Mouse (Mus musculus) layer of hippocampus, adult 6 months (tissue): Measurements from ENCODE around the gene Hsp90ab1. TPM values are rescaled to one million over a fixed set of nuclear protein-coding genes. Genes with fewer than 3 reads are reported as not detected.

Experiments
- long read RNA-seq, 2 experiments: library from polyadenylated mRNA; unstranded; transcript quantifications; one replicate each; pipeline ENCODE4 v2.0.0; 2019 to 2020
- polyA plus RNA-seq: library from polyadenylated mRNA; unstranded; fragments of <200 nt; fragmentation: Nextera tagmentation; gene quantifications from 2 replicates; pipeline ENCODE4 v1.2.3, GENCODE M21; 2021

Hsp90ab1 gene
- polyA plus RNA-seq, result 3,458 and 3,875 TPM in 2 replicates
- long read RNA-seq, experiment 1, transcript Hsp90ab1-201 (11 exons, 2,520 nt), result major isoform, 551 of 4,289 reads
- long read RNA-seq, experiment 1, partial matches to known transcripts, result 3,702 of 4,289 reads
- long read RNA-seq, experiment 1, other reads (novel, unspliced or antisense), result 36 of 4,289 reads
- long read RNA-seq, experiment 2, transcript Hsp90ab1-201 (11 exons, 2,520 nt), result major isoform, 5,705 of 6,608 reads
- long read RNA-seq, experiment 2, partial matches to known transcripts, result 807 of 6,608 reads
- long read RNA-seq, experiment 2, other reads (novel, unspliced or antisense), result 96 of 6,608 reads

DNA sequence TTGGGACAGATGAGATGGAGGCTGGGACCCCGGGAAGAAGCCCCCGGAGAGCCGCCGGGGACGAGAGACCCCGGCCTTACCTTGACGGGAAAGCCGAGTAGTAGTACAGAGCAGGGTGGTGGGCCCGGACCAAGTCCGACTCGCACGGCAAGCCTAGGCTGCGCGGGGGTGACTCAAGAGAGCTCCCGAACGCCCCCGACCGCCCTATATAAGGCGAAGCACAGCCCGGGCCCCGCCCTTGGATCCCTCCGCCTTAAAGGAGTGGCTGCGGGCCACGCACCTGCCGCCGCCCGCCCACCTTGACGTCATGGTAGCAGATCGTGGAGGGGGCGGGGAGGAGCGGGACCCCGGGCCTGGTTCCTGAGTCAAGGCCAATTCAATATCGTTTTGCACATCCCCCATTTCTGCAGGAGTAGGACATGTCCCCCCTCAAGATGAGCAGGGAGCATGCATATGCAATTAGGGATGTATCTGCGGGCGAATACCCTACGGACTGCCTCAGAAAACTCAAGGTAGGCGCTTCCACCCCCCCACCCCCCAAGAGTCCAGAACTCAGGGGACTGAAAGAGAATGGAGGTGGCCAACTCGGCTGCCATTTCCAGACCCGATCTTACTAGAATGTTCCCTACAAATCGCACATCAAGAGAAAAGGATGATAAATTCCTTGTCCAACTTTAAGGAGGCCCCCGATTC, at the start of gene Hsp90ab1:
Gene Hsp90ab1, minus strand, starts transcription at position 185 of the 693 bp plus-strand sequence.

DNA sequence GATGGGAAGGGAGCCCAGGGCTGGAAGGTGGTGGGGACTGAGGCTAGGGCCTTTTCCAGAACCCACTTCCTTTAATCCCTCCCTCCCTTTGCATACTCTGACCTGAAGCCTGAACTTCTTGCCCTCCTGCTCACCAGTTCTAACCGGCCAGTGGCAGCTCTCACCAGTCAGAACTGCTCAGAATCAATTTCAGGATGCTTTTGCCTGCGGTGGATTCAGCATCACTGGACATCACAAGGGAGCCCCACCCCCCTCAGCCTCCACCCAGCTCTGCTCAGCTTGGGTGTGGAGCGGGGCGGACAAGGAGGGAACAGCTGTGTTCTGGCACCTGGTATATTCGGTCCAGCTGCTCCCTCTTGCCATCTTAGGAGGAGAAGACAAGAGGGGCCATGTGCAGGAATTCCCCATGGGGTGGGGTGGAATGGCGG, 28.8 kb upstream of the Hsp90ab1 start, which contains the start of gene Mymx:
Gene Mymx, minus strand, starts transcription at position 226 of the 428 bp plus-strand sequence.

DNA sequence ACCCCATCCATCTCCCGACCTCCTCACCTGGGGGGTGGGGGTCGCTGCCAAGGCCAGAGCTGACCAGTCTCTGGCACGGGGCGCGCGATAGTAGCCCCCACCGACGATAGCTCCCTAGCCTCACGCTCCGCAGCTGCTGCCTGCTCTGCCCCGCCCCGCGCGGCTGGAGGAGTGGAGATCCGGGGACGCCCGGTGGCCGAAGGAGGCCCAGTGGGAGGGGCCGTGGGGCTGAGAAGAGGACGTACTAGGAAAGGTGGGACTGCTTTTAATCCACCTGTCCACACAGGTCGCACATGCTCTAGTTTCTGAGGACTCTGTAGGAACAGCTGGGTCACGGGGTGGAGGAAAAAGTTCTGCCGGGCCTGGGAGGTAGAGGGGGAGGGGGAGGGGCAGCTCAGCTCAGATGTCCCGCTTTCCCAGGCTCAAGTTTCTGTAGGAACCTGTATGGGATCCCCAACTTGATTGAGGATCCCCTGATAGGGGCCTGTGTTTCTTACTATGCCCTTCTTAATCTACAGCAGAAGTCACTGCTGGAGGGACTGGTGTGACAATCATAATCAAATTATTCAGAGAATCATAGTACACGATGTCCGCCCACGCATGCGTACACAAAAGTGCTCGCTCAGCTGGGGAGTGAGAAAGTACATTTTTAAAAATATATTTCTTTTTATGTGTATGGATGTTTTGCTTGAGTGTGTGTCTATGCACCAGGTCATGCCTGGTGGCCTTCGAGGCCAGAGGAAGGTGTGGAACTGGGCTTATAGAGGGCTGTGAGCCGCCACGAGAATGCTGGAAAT, 26.6 kb upstream of the Hsp90ab1 start, which contains the start of gene Slc29a1:
Gene Slc29a1, minus strand, starts transcription at position 161 of the 797 bp plus-strand sequence.

DNA sequence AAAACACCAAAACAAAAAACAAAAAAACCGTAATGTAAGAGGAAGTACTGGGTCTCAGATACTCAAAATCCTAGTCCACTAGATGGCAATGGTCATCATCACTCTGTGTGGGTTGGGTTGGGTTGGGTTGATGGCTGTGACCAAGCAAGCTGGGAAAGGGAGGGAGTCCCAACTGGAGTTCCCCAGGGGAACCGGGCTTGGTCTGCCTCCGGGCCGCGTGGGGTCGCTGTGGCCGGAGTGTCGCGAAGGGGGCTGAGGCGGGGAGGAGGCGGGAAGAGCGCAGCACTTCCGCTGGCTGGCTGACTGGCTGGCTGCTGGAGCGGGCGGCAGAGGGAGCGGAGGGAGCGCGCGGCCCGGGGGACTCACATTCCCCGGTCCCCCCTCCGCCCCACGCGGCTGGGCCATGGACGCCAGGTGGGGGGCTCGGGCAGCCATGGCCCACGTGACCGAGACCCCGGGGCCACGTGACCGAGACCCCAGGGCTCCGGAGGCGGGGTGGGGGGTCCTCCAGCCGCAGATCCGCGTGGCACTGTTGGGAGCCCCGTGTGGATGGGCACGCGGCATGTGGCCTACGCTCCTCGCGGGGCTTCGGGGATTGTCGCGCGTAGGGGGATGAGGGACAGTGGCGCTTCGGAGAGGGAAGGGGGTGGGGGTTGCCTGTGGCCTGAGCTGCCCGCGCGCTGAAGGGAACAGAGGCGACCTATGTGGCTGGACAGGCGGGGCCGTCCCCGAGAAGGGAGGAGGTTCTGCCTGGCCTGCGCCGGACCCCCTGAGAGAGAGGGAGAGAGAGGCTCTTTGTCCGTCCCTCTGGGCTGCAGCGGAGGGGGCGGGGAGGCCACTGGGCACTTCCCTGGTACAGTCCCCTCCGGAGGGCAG, 9.2 kb downstream of the Hsp90ab1 start, which contains the start of gene Slc35b2:
Gene Slc35b2, plus strand, starts transcription at position 220 of the 876 bp plus-strand sequence.

DNA sequence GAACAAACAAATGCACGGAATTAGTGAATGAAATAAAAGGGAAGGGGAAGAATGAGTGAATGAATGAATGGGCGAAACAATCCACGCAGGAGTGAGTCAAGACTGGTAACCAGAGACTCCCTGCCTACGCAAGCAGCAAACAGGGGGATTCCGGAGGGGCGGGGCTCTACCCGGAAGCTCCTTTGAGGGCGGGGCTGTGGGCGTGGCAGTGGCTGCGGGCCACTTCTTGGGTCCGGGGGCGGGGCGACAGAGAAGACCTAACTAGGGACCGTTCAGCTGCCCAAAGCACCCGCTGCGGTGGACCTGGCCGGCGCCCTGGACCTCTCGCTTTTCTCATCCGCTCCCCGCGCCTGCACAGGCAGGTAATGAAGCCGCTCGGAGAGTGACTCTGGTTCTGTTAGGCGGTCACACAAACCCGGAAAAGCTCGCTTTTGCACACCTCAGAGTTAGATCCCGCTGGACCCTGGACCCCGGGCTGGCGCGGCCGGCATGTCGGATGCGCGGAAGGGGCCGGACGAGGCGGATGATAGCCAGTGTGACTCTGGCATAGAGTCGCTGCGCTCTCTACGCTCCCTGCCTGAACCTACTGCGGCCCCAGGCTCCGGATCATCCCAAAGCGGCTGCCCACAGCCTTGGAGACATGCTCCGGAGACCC, 17.5 kb downstream of the Hsp90ab1 start, which contains the start of gene Nfkbie:
Gene Nfkbie, plus strand, starts transcription at position 252 of the 655 bp plus-strand sequence.

DNA sequence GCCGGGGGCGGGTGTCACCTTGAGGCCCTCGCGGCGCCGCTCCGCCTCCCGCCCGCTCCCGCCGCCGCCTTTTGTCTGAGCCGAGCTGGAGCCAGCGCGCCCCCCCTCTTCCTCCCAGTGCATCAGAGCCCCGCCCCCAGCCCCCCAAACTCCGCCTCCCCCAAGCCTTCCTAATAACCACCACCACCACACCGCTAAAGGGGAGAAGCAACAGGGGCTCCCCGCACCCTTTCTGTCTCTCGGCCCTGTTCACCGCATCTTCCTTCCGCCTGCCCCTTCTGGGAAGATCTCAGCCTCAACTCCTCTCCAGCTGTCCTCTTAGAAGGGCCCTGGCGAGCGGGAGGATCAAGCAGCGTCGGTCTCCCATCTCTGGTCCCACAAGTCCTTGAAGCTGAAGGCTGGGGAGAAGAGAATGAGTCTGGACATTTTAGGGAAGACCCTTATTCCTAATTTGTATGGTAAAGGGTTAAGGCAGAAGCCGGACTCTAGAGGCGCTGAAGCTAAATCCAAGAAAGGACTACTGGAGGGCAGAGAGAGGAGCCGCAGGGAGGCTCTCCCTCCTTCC, 23.4 kb downstream of the Hsp90ab1 start, which contains the start of gene Tmem151b:
Gene Tmem151b, minus strand, starts transcription at position 61 of the 565 bp plus-strand sequence.

DNA sequence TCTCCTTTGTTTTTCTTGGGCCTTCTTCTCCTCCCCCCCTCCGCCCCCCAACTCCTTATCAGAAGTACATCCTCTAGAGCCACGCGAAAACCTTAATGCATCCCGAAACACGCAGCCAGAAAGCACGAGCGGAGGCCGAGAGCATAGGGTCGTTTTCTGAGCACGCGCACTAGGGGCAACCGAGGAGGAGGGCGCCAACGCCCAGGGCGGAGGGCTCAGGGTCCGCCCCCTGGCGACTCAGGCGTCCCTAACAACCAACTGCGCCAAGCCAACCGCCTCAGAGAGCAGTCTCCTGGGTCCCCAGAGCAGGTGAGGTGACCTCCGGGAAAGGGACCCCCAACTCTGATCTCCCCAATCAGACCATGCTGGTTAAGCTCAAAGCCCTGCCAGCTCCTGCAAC, 49.8 kb downstream of the Hsp90ab1 start, which contains the start of gene Tcte1:
Gene Tcte1, plus strand, starts transcription at position 172 of the 400 bp plus-strand sequence.

Other genes starting within 250 kb of the Hsp90ab1 start
- gene Cdc5l, start 139.5 kb downstream of the Hsp90ab1 start, polyA plus RNA-seq, result 18.6 and 19.0 TPM in 2 replicates
- gene Spats1, start 97.9 kb downstream of the Hsp90ab1 start, polyA plus RNA-seq, result 5.1 and 6.3 TPM in 2 replicates
- gene Aars2, start 66.4 kb downstream of the Hsp90ab1 start, polyA plus RNA-seq, result 12.8 and 12.9 TPM in 2 replicates
- gene Tcte1, start 49.8 kb downstream of the Hsp90ab1 start, polyA plus RNA-seq, result 9.9 and 10.8 TPM in 2 replicates
- gene Tmem151b, start 23.6 kb downstream of the Hsp90ab1 start, polyA plus RNA-seq, result 18.5 and 20.3 TPM in 2 replicates
- gene Nfkbie, start 17.6 kb downstream of the Hsp90ab1 start, polyA plus RNA-seq, result 1.6 and 1.8 TPM in 2 replicates
- gene Slc35b2, start 9.4 kb downstream of the Hsp90ab1 start, polyA plus RNA-seq, result 83.8 and 87.7 TPM in 2 replicates
- 26.0 and 26.3 TPM in 2 replicates for gene Slc29a1, start 26.3 kb upstream of the Hsp90ab1 start, polyA plus RNA-seq
- gene Mymx, start 28.8 kb upstream of the Hsp90ab1 start, polyA plus RNA-seq, result not detected in 2 replicates
- 0.05 TPM in 1 of 2 replicates, not detected in the other for gene Capn11, start 86.1 kb upstream of the Hsp90ab1 start, polyA plus RNA-seq
- 155 TPM in 2 replicates for gene Mrpl14, start 113.1 kb upstream of the Hsp90ab1 start, polyA plus RNA-seq
- 61.9 and 72.1 TPM in 2 replicates for gene Tmem63b, start 113.6 kb upstream of the Hsp90ab1 start, polyA plus RNA-seq
- gene 1600014C23Rik, start 160.6 kb upstream of the Hsp90ab1 start, polyA plus RNA-seq, result 0.64 and 0.90 TPM in 2 replicates